Mouse (Mus musculus) kidney, postnatal 4 days (tissue): ENCODE data around the gene Fn1.

Experiments
- DNase-seq, 2 experiments: peaks; one replicate each; pipeline ENCODE4 v3.0.0; 2021; ENCODE audit warnings: mixed read lengths in 2 of 2

Fn1 gene

GRCm38 (mm10) chr1:71652551-71653399 is at the start of gene Fn1:
Gene Fn1, minus strand, starts transcription at chr1:71653200.
- DNase-seq, result peak; percentile 95 to 96

GRCm38 (mm10) chr1:71696093-71696492 is 43.1 kb upstream of the Fn1 start:
- DNase-seq, result no peak

DNA sequence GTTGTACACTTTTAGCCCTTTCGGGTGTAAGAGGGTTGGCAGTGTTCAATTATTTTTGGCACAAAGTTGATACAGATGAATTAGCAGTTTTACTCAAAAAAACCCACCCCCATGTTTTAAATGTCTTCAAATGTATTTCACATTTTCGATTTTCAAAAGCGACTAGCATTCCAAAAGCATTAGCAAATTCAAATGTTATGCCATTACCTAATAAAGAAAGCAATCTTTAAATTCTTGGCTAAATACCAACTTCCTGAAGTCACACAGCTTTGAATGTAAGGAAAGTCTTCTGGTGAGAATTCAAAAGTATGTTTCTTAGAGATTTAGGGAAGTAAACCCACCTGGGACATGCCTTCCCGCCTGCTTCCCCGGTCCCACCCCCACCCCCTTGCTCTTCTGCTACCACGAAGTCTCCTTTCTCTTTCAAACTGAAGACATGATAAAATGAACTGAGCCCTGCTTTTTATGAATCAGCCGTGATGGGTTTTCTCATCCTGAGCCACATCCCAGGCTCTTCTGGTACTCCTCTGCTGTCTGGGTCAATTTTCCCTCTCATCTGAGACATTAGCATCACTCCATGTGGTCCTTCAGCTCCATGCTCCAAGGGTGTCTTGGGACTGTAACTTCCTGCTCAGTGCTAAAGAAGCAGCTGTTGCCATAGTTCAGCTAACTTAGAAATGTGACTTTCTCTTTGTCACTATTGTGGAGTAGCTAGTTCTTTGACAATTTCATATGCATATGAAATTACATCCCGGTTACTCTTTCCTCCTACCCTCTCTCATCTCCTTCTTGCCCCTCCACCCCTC is 38.7 kb upstream of the Fn1 start:
- DNase-seq, result no peak

DNA sequence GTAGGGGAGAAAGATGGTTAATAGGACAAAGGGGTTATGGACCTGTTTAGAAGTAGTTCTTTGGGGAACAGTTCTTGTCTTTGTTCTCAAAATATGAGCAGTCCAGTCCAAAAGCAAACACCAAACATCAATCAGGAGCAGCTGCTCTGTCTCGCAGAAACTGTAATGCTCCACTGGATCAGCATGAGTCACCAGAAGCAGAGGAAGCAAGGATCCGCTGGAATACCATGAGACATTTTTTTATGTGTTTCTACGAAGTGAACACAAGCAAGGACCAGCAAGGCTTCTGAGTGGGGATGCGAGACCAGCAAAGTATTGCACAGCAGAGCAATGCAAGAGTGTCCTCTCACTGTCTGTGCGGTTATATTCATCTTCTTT is 35.9 kb upstream of the Fn1 start:
- no peak for DNase-seq

DNA sequence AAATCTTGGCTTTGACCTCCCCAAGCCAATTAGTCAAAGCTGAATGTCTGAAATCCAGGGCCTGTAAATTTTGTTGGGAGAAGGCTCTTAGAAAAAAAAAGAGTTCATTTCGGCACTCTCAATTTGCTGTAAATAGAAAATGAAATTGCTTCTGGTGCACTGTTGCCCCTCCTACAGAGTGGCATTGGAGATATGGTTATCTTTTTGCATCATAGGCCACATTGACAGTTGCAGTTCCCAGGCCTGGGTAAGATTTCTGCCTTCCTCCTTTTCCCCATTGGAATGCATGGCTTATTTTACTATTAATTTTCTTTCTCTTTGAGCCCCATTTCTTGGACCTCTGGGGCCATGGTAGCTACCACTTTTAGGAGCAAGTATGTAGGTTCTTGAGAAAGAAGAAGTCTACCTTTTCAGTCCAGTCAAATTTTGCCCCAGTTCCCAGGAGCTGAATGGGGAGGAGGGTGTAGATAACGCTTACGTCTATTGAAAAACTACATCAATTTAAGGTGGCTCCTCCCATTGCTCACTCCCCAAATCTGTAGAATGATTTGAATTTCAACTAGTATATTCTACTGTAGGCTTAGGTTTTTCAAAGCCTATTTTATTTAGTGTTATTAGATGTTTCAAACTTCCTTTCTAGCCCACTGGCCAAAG is 35.4 kb upstream of the Fn1 start:
- no peak for DNase-seq

- DNase-seq, result peak; percentile 9 to 10
These were observed 33.8 kb upstream of the Fn1 start for GRCm38 (mm10) chr1:71686791-71687190.

DNA sequence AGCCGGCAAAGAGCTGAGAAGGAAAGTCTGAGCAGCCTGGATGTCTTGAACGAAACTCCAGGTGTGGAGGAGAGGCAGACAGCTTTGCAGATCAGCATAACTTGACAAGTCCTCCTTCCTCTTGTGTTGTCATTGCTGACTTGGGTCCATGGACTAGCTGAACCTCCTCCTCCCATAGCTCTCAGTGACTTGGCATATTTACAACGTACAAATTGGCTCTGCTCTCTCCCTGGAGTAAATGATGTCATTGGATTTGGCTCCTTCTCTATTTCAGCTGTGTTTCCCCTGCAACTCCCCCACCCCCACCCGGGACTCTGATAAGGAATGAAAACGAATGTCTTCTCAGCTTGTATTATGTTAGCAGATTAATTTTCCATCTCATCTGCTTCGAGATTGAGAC is 30.7 kb upstream of the Fn1 start:
- DNase-seq, result peak in 1 of 2 experiments; percentile 27

DNA sequence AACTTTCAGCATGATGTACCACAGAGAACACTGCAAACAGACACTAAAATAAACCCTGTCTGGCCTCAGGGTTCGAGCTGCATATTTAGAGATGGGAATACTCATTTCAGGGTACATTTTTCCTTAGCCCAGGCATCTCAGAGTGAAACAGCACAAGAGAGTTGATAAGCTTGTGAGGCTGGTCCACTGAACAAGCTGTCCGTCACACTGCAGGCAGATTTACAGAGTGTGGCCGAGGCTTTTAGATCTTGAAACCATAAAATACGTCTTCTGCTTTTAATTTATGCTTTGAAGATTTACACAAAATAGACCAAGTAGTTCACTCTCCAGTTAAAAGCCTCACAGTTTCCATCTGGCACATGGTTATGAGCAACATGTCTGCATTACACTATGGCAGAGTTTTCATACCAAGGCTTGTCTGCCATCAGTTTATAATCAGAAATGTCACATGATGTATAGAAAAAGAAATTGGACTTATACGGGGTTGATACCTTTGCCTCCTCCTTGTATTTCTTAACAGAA is 29.3 kb upstream of the Fn1 start:
- peak in 1 of 2 experiments; percentile 10 for DNase-seq

DNA sequence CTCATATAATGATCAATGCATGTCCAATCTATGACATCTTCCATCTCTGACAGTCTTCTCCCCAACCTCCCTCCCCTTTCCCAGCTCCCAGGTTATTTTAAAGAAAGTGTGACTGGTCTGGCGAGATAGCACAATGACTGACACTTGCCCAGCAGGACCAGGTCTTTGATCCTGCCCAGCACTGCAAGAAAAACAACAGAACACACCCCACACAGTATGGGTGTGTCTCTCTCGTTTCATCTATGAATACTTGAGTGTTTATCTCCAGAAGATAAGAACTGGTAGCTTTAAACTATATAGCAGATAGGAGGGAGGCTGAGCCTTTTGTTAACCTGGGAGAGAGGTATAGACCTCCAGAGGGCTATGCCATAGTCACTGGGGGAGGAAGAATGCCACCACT is 28.3 kb upstream of the Fn1 start:
- no peak for DNase-seq

GRCm38 (mm10) chr1:71680046-71680672 is 27.2 kb upstream of the Fn1 start:
- DNase-seq, result no peak

- DNase-seq, result no peak
These were observed 22.4 kb upstream of the Fn1 start for GRCm38 (mm10) chr1:71675420-71675819.

DNA sequence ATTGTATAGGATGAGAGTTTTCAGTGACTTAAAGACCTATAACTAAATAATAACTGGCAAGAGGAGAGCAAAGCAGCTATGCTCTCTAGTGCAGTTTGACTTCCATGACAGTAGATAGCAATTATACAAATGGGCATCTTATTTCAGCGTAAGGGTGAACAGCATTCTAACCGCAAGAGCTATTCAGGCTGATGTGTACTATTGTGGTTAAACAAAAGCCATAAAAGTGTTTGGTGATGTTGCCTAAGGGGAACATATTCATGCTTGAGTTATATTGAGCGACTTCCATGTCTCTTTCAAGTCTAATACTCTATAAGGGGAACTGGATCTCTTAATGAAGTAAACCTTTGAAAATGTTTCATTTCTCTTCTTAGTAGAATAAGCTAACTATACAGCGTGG is 21.3 kb upstream of the Fn1 start:
- DNase-seq, result no peak

- DNase-seq, result no peak
These were observed 20.5 kb upstream of the Fn1 start for GRCm38 (mm10) chr1:71673398-71673910.

GRCm38 (mm10) chr1:71672346-71672745 is 19.3 kb upstream of the Fn1 start:
- DNase-seq, result no peak

- no peak for DNase-seq
These were observed 10.2 kb upstream of the Fn1 start for GRCm38 (mm10) chr1:71663242-71663641.

GRCm38 (mm10) chr1:71658632-71659031 is 5.6 kb upstream of the Fn1 start:
- no peak for DNase-seq

- no peak for DNase-seq
These were observed 3.3 kb upstream of the Fn1 start for GRCm38 (mm10) chr1:71656309-71656708.

- peak; percentile 17 to 21 for DNase-seq
These were observed 1.2 kb upstream of the Fn1 start for GRCm38 (mm10) chr1:71654221-71654620.

DNA sequence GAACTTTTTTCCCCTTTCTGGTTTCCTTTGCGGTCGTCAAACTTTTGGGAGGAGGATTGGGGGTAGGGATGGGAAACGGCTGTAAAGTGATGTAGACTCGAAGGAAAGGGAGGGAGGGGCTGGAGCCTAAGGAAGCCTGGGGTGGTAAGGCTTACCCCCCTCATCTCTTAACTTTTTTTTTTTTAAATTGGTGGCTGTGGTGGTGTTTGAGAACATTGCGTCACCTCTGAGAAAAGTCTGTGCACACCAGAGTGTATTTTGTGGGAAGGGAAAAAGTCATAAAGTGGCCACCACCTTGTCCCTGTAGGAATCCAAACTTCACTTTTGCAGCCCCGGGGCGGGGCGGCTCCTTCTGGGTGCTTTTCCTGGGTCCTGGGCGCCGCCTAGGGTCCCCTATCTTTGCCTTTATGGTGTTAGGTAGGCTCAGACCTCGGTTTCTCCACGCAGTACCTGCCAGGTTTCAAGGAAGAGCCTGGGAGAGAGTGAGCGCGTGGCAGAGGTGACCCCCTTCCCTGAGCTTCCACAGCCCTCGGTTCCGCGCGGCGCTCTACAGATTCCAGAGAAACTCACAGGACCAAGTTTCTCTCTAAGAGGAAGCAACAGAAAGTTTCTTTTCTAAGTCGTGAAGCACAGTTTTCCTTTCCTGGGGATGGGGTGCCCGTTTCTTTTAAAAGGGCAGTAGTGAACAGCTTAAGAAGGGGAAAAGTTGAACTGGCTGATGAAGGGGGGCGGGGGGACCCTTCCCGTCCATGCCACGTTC is 580 bp upstream of the Fn1 start:
- peak; percentile 52 to 61 for DNase-seq

DNA sequence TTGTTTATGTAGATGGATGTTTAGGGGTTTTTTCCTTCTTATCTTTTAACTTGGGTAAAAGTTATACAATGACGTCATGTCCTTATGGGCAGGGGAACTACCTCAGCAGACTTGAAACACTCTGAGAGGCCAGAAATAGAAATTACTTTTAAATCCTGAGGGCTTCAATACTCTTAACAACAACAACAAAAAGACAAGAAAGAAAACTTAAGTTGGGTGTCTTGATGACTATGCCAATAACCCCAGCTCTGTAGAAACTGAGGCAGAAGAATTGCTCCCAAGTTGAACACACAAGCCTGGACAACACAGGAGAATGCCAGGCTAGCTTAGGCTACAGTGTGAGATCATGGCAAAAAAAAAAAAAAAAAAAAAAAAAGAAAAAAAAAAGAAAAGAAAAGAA is 1.2 kb downstream of the Fn1 start:
- no peak for DNase-seq

- DNase-seq, result no peak
These were observed 1.7 kb downstream of the Fn1 start for GRCm38 (mm10) chr1:71651315-71651714.

DNA sequence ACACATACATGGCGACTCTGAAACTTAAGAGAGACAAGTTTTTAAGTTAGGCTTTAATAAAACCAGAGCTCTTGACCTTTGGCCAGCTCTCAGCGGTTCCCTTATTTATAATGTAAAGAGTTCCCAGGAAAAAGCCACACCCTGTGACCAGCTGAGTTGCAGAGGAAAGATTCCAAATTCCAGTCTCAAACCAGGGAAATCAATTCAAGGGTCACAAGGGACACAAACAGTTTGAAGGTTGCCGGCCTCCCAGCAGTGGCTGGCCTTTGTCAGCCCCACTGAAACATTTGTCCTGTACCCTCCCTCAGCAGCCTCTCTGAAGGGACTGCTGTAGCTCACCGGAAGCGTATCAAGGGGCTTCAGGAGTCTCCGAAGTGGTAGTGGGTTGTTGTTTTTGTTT is 2.3 kb downstream of the Fn1 start:
- peak in 1 of 2 experiments; percentile 21 for DNase-seq
